Mouse (Mus musculus): ENCODE data around the gene Lrrc9. TPM values are rescaled to one million over a fixed set of nuclear protein-coding genes. Genes with fewer than 3 reads are reported as not detected.

The Lrrc9 gene
- total RNA-seq (2021): under 1 TPM; 0.10 to 0.14 TPM
- polyA plus RNA-seq (2012; rRNA removed): 0.08 and 0.12 TPM in 2 replicates
- long read RNA-seq: 0 reads

- H3K4me1 ChIP-seq (ENCODE audit: control insufficient read depth, insufficient read depth, low read length): peaks cover 2% of the 10 kb centered on the region
- peak within 1 kb of the TSS; percentile 52 for H3K27ac ChIP-seq
Observed at GRCm38 (mm10) chr12:72441839-72442576, at the start of gene Lrrc9. Gene Lrrc9, plus strand, starts transcription at chr12:72441866.

GRCm38 (mm10) chr12:72393046-72393805 is 48.4 kb upstream of the Lrrc9 start:
- Histone ChIP-seq H3K79me2 (replicated peaks; ENCODE audit: control insufficient read depth, insufficient read depth, low read length) (no peaks in the 10 kb centered on the region), H3K4me1 (ENCODE audit: control insufficient read depth, insufficient read depth, low read length) (no peaks in the 10 kb centered on the region), H3K27ac (no peak overlapping the region), H3K27me3 (ENCODE audit: control insufficient read depth, insufficient read depth, low read length) (no peaks in the 10 kb centered on the region), H3K36me3 (ENCODE audit: control insufficient read depth, insufficient read depth, low read length) (no peaks in the 10 kb centered on the region), H3K4me3 (no peak overlapping the region), H3K9ac (ENCODE audit: low read depth, low read length) (no peak overlapping the region)
- intact Hi-C loops (cut with DNase I): no loop called here
- 50% methylated on average over 13 of the region's 13 CpGs for WGBS
- TF ChIP-seq CTCF (IDR thresholded peaks at IDR 0.05): no peak
- TF ChIP-seq EP300 (IDR thresholded peaks at IDR 0.05; ENCODE audit: insufficient read depth, low read depth, low read length): no peak
- no peak for TF ChIP-seq POLR2A (IDR thresholded peaks at IDR 0.05; ENCODE audit: insufficient read depth, low read depth, low read length)
- DNase-seq: no peak

More at GRCm38 (mm10) chr12:72441839-72442576, at the start of gene Lrrc9:
- Histone ChIP-seq H3K9ac (ENCODE audit: low read depth, low read length) (peak within 1 kb of the TSS; percentile 2), H3K36me3 (ENCODE audit: control insufficient read depth, insufficient read depth, low read length) (no peaks in the 10 kb centered on the region), H3K27me3 (ENCODE audit: control insufficient read depth, insufficient read depth, low read length) (no peaks in the 10 kb centered on the region), H3K79me2 (replicated peaks; ENCODE audit: control insufficient read depth, insufficient read depth, low read length) (no peaks in the 10 kb centered on the region), H3K4me3 (peak within 1 kb of the TSS; percentile 43)
- peak; percentile 67 for TF ChIP-seq POLR2A (IDR thresholded peaks at IDR 0.05; ENCODE audit: insufficient read depth, low read depth, low read length)
- TF ChIP-seq EP300 (IDR thresholded peaks at IDR 0.05; ENCODE audit: insufficient read depth, low read depth, low read length): no peak
- DNase-seq: peak; percentile 70 to 73
- WGBS: 3% methylated on average over 31 of the region's 31 CpGs
- intact Hi-C loops (cut with DNase I): no loop called here

- no peaks in the 10 kb centered on the region for H3K36me3 ChIP-seq (ENCODE audit: control insufficient read depth, insufficient read depth, low read length)
- WGBS: 57% methylated on average over 4 of the region's 5 CpGs
- H3K9ac ChIP-seq (ENCODE audit: low read depth, low read length): no peak overlapping the region
- no peak overlapping the region for H3K4me3 ChIP-seq
- no peaks in the 10 kb centered on the region for H3K79me2 ChIP-seq (replicated peaks; ENCODE audit: control insufficient read depth, insufficient read depth, low read length)
- H3K27me3 ChIP-seq (ENCODE audit: control insufficient read depth, insufficient read depth, low read length): peaks cover 6% of the 10 kb centered on the region
- intact Hi-C loops (cut with DNase I): no loop called here
- H3K27ac ChIP-seq: no peak overlapping the region
- peaks cover 1% of the 10 kb centered on the region; the same call in 1 of the 2 replicates for H3K4me1 ChIP-seq (ENCODE audit: control insufficient read depth, insufficient read depth, low read length)
- TF ChIP-seq EP300 (IDR thresholded peaks at IDR 0.05; ENCODE audit: insufficient read depth, low read depth, low read length): no peak
- no peak for TF ChIP-seq CTCF (IDR thresholded peaks at IDR 0.05)
- no peak for TF ChIP-seq POLR2A (IDR thresholded peaks at IDR 0.05; ENCODE audit: insufficient read depth, low read depth, low read length)
- DNase-seq: no peak
Observed at GRCm38 (mm10) chr12:72405031-72405430, 36.6 kb upstream of the Lrrc9 start.

DNA sequence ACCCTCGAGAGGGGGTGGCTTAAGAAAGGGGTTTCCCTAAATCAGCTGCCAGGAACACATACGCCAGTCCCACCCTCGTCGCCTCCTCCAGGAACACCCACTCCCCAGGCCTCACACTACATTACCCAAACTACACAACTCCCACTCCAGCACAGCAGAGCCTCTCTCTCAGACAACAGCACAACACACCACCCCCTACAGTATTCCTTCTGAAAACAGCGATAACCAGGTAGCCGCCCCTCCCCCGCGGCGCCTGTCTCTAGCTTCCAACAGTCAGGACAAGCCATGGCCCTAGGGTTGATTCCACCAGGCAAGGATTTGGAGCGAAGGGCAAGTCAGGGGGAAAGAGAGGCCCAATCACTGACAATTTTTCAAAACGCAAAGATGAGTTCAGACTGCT is 34.5 kb upstream of the Lrrc9 start:
- H3K4me3 ChIP-seq: no peak overlapping the region
- H3K9ac ChIP-seq (ENCODE audit: low read depth, low read length): no peak overlapping the region
- H3K36me3 ChIP-seq (ENCODE audit: control insufficient read depth, insufficient read depth, low read length): no peaks in the 10 kb centered on the region
- no peaks in the 10 kb centered on the region for H3K79me2 ChIP-seq (replicated peaks; ENCODE audit: control insufficient read depth, insufficient read depth, low read length)
- H3K27me3 ChIP-seq (ENCODE audit: control insufficient read depth, insufficient read depth, low read length): peaks cover 6% of the 10 kb centered on the region
- no peak overlapping the region for H3K27ac ChIP-seq
- WGBS: 28% methylated on average over 11 of the region's 11 CpGs
- H3K4me1 ChIP-seq (ENCODE audit: control insufficient read depth, insufficient read depth, low read length): peaks cover 1% of the 10 kb centered on the region; the same call in 1 of the 2 replicates
- intact Hi-C loops (cut with DNase I): no loop called here
- TF ChIP-seq EP300 (IDR thresholded peaks at IDR 0.05; ENCODE audit: insufficient read depth, low read depth, low read length) (no peak), POLR2A (IDR thresholded peaks at IDR 0.05; ENCODE audit: insufficient read depth, low read depth, low read length) (no peak), CTCF (IDR thresholded peaks at IDR 0.05) (no peak)
- DNase-seq: no peak

GRCm38 (mm10) chr12:72407721-72408110 is 34.0 kb upstream of the Lrrc9 start:
- H3K27ac ChIP-seq: no peak overlapping the region
- WGBS: 2% methylated on average over 17 of the region's 17 CpGs
- peaks cover 1% of the 10 kb centered on the region; the same call in 1 of the 2 replicates for H3K4me1 ChIP-seq (ENCODE audit: control insufficient read depth, insufficient read depth, low read length)
- DNase-seq: no peak
- H3K9ac ChIP-seq (ENCODE audit: low read depth, low read length): no peak overlapping the region
- no peaks in the 10 kb centered on the region for H3K36me3 ChIP-seq (ENCODE audit: control insufficient read depth, insufficient read depth, low read length)
- H3K4me3 ChIP-seq: peak overlapping the region; percentile 54
- intact Hi-C loops (cut with DNase I): no loop called here
- TF ChIP-seq EP300 (IDR thresholded peaks at IDR 0.05; ENCODE audit: insufficient read depth, low read depth, low read length) (no peak), CTCF (IDR thresholded peaks at IDR 0.05) (no peak), POLR2A (IDR thresholded peaks at IDR 0.05; ENCODE audit: insufficient read depth, low read depth, low read length) (no peak)
- H3K27me3 ChIP-seq (ENCODE audit: control insufficient read depth, insufficient read depth, low read length): peaks cover 6% of the 10 kb centered on the region
- H3K79me2 ChIP-seq (replicated peaks; ENCODE audit: control insufficient read depth, insufficient read depth, low read length): no peaks in the 10 kb centered on the region

Measured in heart, adult 2 months (tissue).